Comparison of ENCODE assay signal across 8 mouse cellular contexts in the genomic region with DNA sequence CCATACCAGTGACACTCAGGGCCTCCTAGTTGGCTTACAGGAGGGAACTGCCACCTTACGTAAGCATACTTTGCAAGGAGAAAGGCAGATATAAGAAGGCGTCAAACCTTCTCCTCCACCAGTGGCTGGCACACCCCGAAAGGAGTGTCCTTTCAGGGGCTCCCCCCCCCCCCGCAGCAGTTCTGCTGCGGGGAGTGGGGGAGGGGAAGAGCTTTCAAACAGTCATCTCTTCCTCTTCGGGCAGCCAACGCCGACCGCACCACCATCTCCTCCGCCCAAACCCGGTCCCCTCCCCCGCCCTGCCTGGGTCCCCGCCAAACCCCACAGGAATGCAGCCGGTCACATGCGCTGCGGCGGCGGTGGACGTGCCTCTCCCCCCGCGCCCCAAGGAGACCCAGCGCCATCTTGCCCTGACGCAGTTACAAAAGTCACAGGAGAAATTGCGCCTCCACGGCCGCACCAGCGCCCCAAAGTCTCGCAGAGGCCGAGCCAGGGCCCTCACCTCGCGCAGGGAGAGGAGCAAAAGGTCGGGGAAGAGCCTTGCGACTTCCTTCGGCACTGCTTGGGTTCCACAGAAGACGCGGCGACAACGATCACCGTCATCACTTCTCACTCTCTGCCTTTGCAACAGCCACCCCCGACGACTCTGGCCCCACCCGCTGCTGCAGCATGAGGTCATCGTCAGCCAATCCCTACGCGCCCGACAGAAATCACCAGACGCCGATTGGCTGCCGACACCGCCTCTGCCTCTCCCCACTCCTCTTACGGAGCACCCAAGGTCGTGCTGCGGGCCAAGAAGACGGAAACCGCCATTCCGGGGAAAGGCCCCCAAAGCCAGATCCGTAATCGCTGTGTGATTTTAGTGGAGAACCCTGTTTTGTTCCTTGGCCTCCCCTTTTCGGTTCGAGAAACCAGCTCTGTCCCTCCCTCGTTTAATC. TPM values are rescaled to one million over a fixed set of nuclear protein-coding genes. Genes with fewer than 3 reads are reported as not detected.
DNase-seq lines count a peak whose midpoint lies in the region; ATAC-seq and TF ChIP-seq lines count a peak whose summit lies in the region.

No protein-coding gene starts in this region.

- H3K36me3 ChIP-seq in heart, embryonic 10.5 days = no peaks in the 10 kb centered on the region
- no peaks in the 10 kb centered on the region for H3K36me3 ChIP-seq in kidney, embryonic 15.5 days

- under 1% methylated on average over 61 of the region's 61 CpGs for WGBS in heart, embryonic 10.5 days
- WGBS in kidney, embryonic 15.5 days = under 1% methylated on average over 61 of the region's 61 CpGs

- no peaks in the 10 kb centered on the region for H3K27me3 ChIP-seq in heart, embryonic 10.5 days (ENCODE audit: insufficient read depth, poor library complexity, severe bottlenecking)
- H3K27me3 ChIP-seq in kidney, embryonic 15.5 days = no peaks in the 10 kb centered on the region

- peak; percentile 80 for ATAC-seq in erythroblast, adult 5-6 weeks (replicated peaks; ENCODE audit: low FRiP score, poor library complexity, severe bottlenecking)
- ATAC-seq in kidney, embryonic 15.5 days (replicated peaks; ENCODE audit: low FRiP score) = peak; percentile 95

- H3K4me2 ChIP-seq in kidney, embryonic 15.5 days = peak overlapping the region; percentile 80

- no peaks in the 10 kb centered on the region for H3K9me3 ChIP-seq in heart, embryonic 10.5 days
- no peaks in the 10 kb centered on the region for H3K9me3 ChIP-seq in kidney, embryonic 15.5 days (replicated peaks)

- DNase-seq in CD4-positive helper T cell, adult 2 months (ENCODE audit: low read depth, low spot score) = peak; percentile 99
- DNase-seq in brain, embryonic 14.5 days (ENCODE audit: low read depth) = peak; percentile 100
- DNase-seq in heart, embryonic 10.5 days (ENCODE audit: low spot score) = peak; percentile 99
- peak; percentile 98 for DNase-seq in liver
- DNase-seq in monocyte, adult 2 months (ENCODE audit: low read depth in 1 of 2, low spot score in 2 of 2) = peak; percentile 96 to 98
- DNase-seq in spleen, postnatal 14 days (ENCODE audit: low spot score in 2 of 2) = peak; percentile 92 to 94

- TF ChIP-seq CTCF in brain, embryonic 14.5 days (IDR thresholded peaks at IDR 0.05; ENCODE audit: borderline replicate concordance, extremely low read depth, insufficient read depth, insufficient read length) = no peak

- H3K4me3 ChIP-seq in heart, embryonic 10.5 days = peak overlapping the region; percentile 86
- H3K4me3 ChIP-seq in kidney, embryonic 15.5 days (replicated peaks) = peak overlapping the region; percentile 72

- peaks cover 15% of the 10 kb centered on the region; the same call in 1 of the 2 replicates for H3K4me1 ChIP-seq in heart, embryonic 10.5 days
- H3K4me1 ChIP-seq in kidney, embryonic 15.5 days = peaks cover 38% of the 10 kb centered on the region

- H3K9ac ChIP-seq in kidney, embryonic 15.5 days = peak overlapping the region; percentile 97

- TF ChIP-seq POLR2A in brain, embryonic 14.5 days (IDR thresholded peaks at IDR 0.05; ENCODE audit: borderline replicate concordance, extremely low read depth, insufficient read depth, insufficient read length, poor library complexity, severe bottlenecking) = peak; percentile 65; the same call in 1 of the 2 replicates

- H3K27ac ChIP-seq in heart, embryonic 10.5 days = peak overlapping the region; percentile 100
- peak overlapping the region; percentile 100 for H3K27ac ChIP-seq in kidney, embryonic 15.5 days

RNA-seq across cellular contexts. Expression of a gene that starts 1.3 kb away (rescaled TPM):
- 44.2 and 75.0 TPM in 2 replicates for polyA plus RNA-seq in brain, embryonic 14.5 days (2012; rRNA removed)
- total RNA-seq in erythroblast, adult 5-6 weeks (2015; ENCODE audit: low replicate concordance) = 54.5 and 85.1 TPM in 2 replicates
- 70.8 and 88.7 TPM in 2 replicates for total RNA-seq in erythroblast, adult 5-6 weeks (2017; ENCODE audit: low replicate concordance)
- polyA plus RNA-seq in heart, embryonic 10.5 days (2016; fragmentation: Nextera tagmentation; extraction: Ambion mirVana) = 63.2 and 69.0 TPM in 2 replicates
- 87.5 and 91.5 TPM in 2 replicates for polyA plus RNA-seq in kidney, embryonic 15.5 days (2015; fragmentation: Nextera tagmentation; extraction: Ambion mirVana)

Comparison
In these comparisons a context has a peak if more than half of its experiments do, and no peak if none do; other contexts are left out.
1. Peak in every context shown above with its lines: DNase-seq, ATAC-seq, H3K4me3 ChIP-seq and H3K27ac ChIP-seq.